ENCODE assay signal across 9 mouse cellular contexts in the genomic region with DNA sequence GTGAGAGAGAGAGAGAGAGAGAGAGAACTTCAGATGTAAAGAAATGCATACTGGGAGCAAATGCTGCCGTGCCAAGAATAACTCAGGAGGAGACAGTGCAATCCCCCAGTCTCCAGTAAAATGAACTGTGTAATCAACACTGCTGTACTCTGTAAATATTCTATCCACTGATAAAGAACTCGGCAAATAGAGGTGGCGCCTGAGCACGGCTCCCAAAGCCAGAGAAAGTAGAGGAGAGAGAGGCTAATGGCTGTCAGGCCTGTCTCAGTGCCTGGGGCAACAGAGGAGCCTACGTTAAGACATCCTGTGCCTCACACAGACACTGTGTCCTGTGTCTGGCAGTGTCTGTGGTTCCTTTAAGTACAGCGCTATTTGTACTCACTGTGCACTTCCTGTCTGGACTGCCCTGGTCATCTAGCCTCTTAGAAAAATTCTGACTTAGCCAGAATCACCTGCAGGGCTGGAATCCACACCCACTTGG.
A peak's percentile ranks its signal among the peaks of the same experiment; 100 is the strongest.
DNase-seq lines count a peak whose midpoint lies in the region; ATAC-seq and TF ChIP-seq lines count a peak whose summit lies in the region.
"Had no signal": no experiment of that assay in that cellular context is flagged by ENCODE, and none has a peak within 500 bp of the region (broad histone marks: within the 10 kb centered on the region; RNA-seq: fewer than 3 reads in every experiment).

No protein-coding gene starts in this region.

- WGBS in forebrain, postnatal 0 days = 56% methylated on average over 6 of the region's 6 CpGs
- 68% methylated on average over 6 of the region's 6 CpGs for WGBS in forebrain, embryonic 13.5 days
- 35% methylated on average over 6 of the region's 6 CpGs for WGBS in kidney, embryonic 14.5 days

- no peaks in the 10 kb centered on the region for H3K36me3 ChIP-seq in forebrain, postnatal 0 days (ENCODE audit: insufficient read depth)
- H3K36me3 ChIP-seq in forebrain, embryonic 13.5 days (ENCODE audit: poor library complexity, severe bottlenecking) = no peaks in the 10 kb centered on the region
- H3K36me3 ChIP-seq in kidney, embryonic 14.5 days (ENCODE audit: control insufficient read depth, insufficient read depth, low read length) = no peaks in the 10 kb centered on the region

- H3K27ac ChIP-seq in forebrain, postnatal 0 days (ENCODE audit: low read depth, low read length) = peak overlapping the region; percentile 35; the same call in 1 of the 2 replicates
- no peak overlapping the region for H3K27ac ChIP-seq in forebrain, embryonic 13.5 days
- 0 out of 2 replicates have a peak overlapping the region, but pooled peaks have one; percentile 11 for H3K27ac ChIP-seq in brown adipose tissue, adult 24 weeks (replicated peaks; ENCODE audit: low read depth, low read length)
- H3K27ac ChIP-seq in kidney, embryonic 14.5 days (ENCODE audit: low read depth, low read length) = peak overlapping the region; percentile 48

- H3K9ac ChIP-seq in forebrain, postnatal 0 days = no peak overlapping the region
- H3K9ac ChIP-seq in forebrain, embryonic 13.5 days = no peak overlapping the region
- no peak overlapping the region for H3K9ac ChIP-seq in kidney, embryonic 14.5 days (ENCODE audit: low read depth, low read length)

- H3K4me1 ChIP-seq in forebrain, postnatal 0 days (ENCODE audit: insufficient read depth) = no peaks in the 10 kb centered on the region
- H3K4me1 ChIP-seq in forebrain, embryonic 13.5 days = no peaks in the 10 kb centered on the region
- peaks cover 27% of the 10 kb centered on the region for H3K4me1 ChIP-seq in brown adipose tissue, adult 24 weeks (ENCODE audit: control insufficient read depth, insufficient read depth, insufficient read length, low read length)
- peaks cover 13% of the 10 kb centered on the region; the same call in 1 of the 2 replicates for H3K4me1 ChIP-seq in kidney, embryonic 14.5 days (ENCODE audit: control insufficient read depth, insufficient read depth, low read length)

- DNase-seq in forebrain, postnatal 0 days = no peak
- DNase-seq in lung, postnatal 14 days = peak; percentile 28
- no peak for DNase-seq in right cerebral cortex, postnatal 25 days
- no peak for DNase-seq in cerebellum, postnatal 25 days
- DNase-seq in embryo, embryonic 11 days = no peak
- DNase-seq: B cell, adult 2 months had no signal

- TF ChIP-seq CTCF in forebrain, postnatal 0 days (IDR thresholded peaks at IDR 0.05; ENCODE audit: low read depth) = no peak

- no peaks in the 10 kb centered on the region for H3K27me3 ChIP-seq in forebrain, postnatal 0 days (ENCODE audit: insufficient read depth, low read length)
- no peaks in the 10 kb centered on the region for H3K27me3 ChIP-seq in forebrain, embryonic 13.5 days
- no peaks in the 10 kb centered on the region for H3K27me3 ChIP-seq in kidney, embryonic 14.5 days (ENCODE audit: control insufficient read depth, insufficient read depth, low read length)

- H3K4me2 ChIP-seq in forebrain, postnatal 0 days (ENCODE audit: low read depth) = no peak overlapping the region
- H3K4me2 ChIP-seq in forebrain, embryonic 13.5 days = no peak overlapping the region
- H3K4me2 ChIP-seq in kidney, embryonic 14.5 days (replicated peaks; ENCODE audit: low read depth, low read length) = no peak overlapping the region

- no peak for ATAC-seq in forebrain, postnatal 0 days
- ATAC-seq in forebrain, embryonic 13.5 days = no peak
- ATAC-seq in kidney, embryonic 14.5 days (ENCODE audit: low FRiP score, low TSS enrichment) = peak; percentile 39; the same call in 1 of the 2 replicates

- H3K9me3 ChIP-seq in forebrain, postnatal 0 days (ENCODE audit: low read length) = no peaks in the 10 kb centered on the region
- H3K9me3 ChIP-seq in forebrain, embryonic 13.5 days (replicated peaks) = no peaks in the 10 kb centered on the region
- no peaks in the 10 kb centered on the region for H3K9me3 ChIP-seq in kidney, embryonic 14.5 days (ENCODE audit: control insufficient read depth, low read length)

- H3K4me3 ChIP-seq in forebrain, postnatal 0 days (ENCODE audit: low read depth, low read length) = no peak overlapping the region
- H3K4me3 ChIP-seq in forebrain, embryonic 13.5 days = no peak overlapping the region
- no peak overlapping the region for H3K4me3 ChIP-seq in brown adipose tissue, adult 24 weeks (ENCODE audit: insufficient read depth, low read depth, low read length)
- no peak overlapping the region for H3K4me3 ChIP-seq in kidney, embryonic 14.5 days (ENCODE audit: low read length)
